Mouse (Mus musculus) hindbrain, embryonic 10.5 days (tissue): ENCODE data around the gene Lsamp. TPM values are rescaled to one million over a fixed set of nuclear protein-coding genes. Genes with fewer than 3 reads are reported as not detected.

Experiments used
- DNase-seq: peaks from one replicate; pipeline ENCODE4 v3.0.0-alpha.2; 2017; ENCODE audit warnings: low spot score
- H3K27ac ChIP-seq: fragments of 300-500 bp; sonication (generic); 2 replicates; pipeline ENCODE4 v1.5.1; 2016; ENCODE audit warnings: mild to moderate bottlenecking, moderate library complexity
- H3K27me3 ChIP-seq: fragments of 300-500 bp; sonication (generic); 2 replicates; pipeline ENCODE4 v1.6.1; 2016; ENCODE audit warnings: mild to moderate bottlenecking; ENCODE audit not compliant: poor library complexity, insufficient read depth, severe bottlenecking
- H3K36me3 ChIP-seq: fragments of 300-500 bp; sonication (generic); 2 replicates; pipeline ENCODE4 v1.6.1; 2016; ENCODE audit warnings: mild to moderate bottlenecking, moderate library complexity
- H3K4me1 ChIP-seq: fragments of 300-500 bp; sonication (generic); replicated peaks from 2 replicates; pipeline ENCODE4 v1.6.1; 2016; ENCODE audit warnings: mild to moderate bottlenecking
- H3K4me3 ChIP-seq: fragments of 300-500 bp; sonication (generic); 2 replicates; pipeline ENCODE4 v1.5.1; 2016; ENCODE audit warnings: mild to moderate bottlenecking, moderate library complexity
- H3K9me3 ChIP-seq: fragments of 300-500 bp; sonication (generic); 2 replicates; pipeline ENCODE4 v1.6.1; 2016; ENCODE audit warnings: mild to moderate bottlenecking, moderate library complexity
- WGBS: fragments of 180-500 bp; shearing (Covaris S2); methylation state at CpG from one replicate; pipeline ENCODE4 v1.1.7; 2016; 5-methylcytosine and 5-hydroxymethylcytosine counted together
- polyA plus RNA-seq: library from polyadenylated mRNA; unstranded; fragments of >200 nt; fragmentation: Nextera tagmentation; extraction: Ambion mirVana; gene quantifications from 2 replicates; pipeline ENCODE4 v1.2.1, GENCODE M21; 2016

The Lsamp gene
- polyA plus RNA-seq, 1 experiment from 2014 or later: 17.2 TPM

- DNase-seq: no peak
- no peaks in the 10 kb centered on the region for H3K4me1 ChIP-seq
- WGBS: 83% methylated on average over 3 of the region's 3 CpGs
- H3K4me3 ChIP-seq: no peak overlapping the region
- no peaks in the 10 kb centered on the region for H3K27me3 ChIP-seq
- H3K9me3 ChIP-seq: no peaks in the 10 kb centered on the region
- no peaks in the 10 kb centered on the region for H3K36me3 ChIP-seq
- H3K27ac ChIP-seq: no peak overlapping the region
These were observed 1333.8 kb downstream of the Lsamp start for GRCm38 (mm10) chr16:41317992-41318391.

- no peaks in the 10 kb centered on the region for H3K36me3 ChIP-seq
- WGBS: 81% methylated on average over 1 of the region's 1 CpGs
- DNase-seq: no peak
- no peaks in the 10 kb centered on the region for H3K4me1 ChIP-seq
- H3K4me3 ChIP-seq: no peak overlapping the region
- H3K27me3 ChIP-seq: no peaks in the 10 kb centered on the region
- H3K9me3 ChIP-seq: no peaks in the 10 kb centered on the region
- H3K27ac ChIP-seq: no peak overlapping the region
These were observed 1359.3 kb downstream of the Lsamp start for GRCm38 (mm10) chr16:41343431-41343830.

- Histone ChIP-seq H3K9me3 (no peaks in the 10 kb centered on the region), H3K4me3 (no peak overlapping the region), H3K27me3 (no peaks in the 10 kb centered on the region), H3K27ac (no peak overlapping the region), H3K36me3 (no peaks in the 10 kb centered on the region), H3K4me1 (no peaks in the 10 kb centered on the region)
- WGBS: 92% methylated on average over 2 of the region's 2 CpGs
- no peak for DNase-seq
These were observed 1381.0 kb downstream of the Lsamp start for GRCm38 (mm10) chr16:41365138-41365537.

- no peaks in the 10 kb centered on the region for H3K27me3 ChIP-seq
- H3K27ac ChIP-seq: no peak overlapping the region
- no peaks in the 10 kb centered on the region for H3K4me1 ChIP-seq
- DNase-seq: no peak
- no peak overlapping the region for H3K4me3 ChIP-seq
- no peaks in the 10 kb centered on the region for H3K9me3 ChIP-seq
- WGBS: 78% methylated on average over 3 of the region's 3 CpGs
- H3K36me3 ChIP-seq: no peaks in the 10 kb centered on the region
These were observed 1399.5 kb downstream of the Lsamp start for GRCm38 (mm10) chr16:41383702-41384101.

- WGBS: 88% methylated on average over 1 of the region's 1 CpGs
- Histone ChIP-seq H3K9me3 (no peaks in the 10 kb centered on the region), H3K4me3 (no peak overlapping the region), H3K27ac (no peak overlapping the region), H3K27me3 (no peaks in the 10 kb centered on the region), H3K36me3 (no peaks in the 10 kb centered on the region), H3K4me1 (no peaks in the 10 kb centered on the region)
- DNase-seq: no peak
These were observed 1400.1 kb downstream of the Lsamp start for GRCm38 (mm10) chr16:41384288-41384687.

GRCm38 (mm10) chr16:41408850-41409249 is 1424.7 kb downstream of the Lsamp start:
- H3K4me3 ChIP-seq: no peak overlapping the region
- DNase-seq: no peak
- WGBS: 61% methylated on average over 7 of the region's 7 CpGs
- H3K36me3 ChIP-seq: no peaks in the 10 kb centered on the region
- H3K4me1 ChIP-seq: no peaks in the 10 kb centered on the region
- no peak overlapping the region for H3K27ac ChIP-seq
- H3K27me3 ChIP-seq: no peaks in the 10 kb centered on the region
- H3K9me3 ChIP-seq: no peaks in the 10 kb centered on the region

- Histone ChIP-seq H3K27ac (no peak overlapping the region), H3K36me3 (no peaks in the 10 kb centered on the region), H3K4me1 (no peaks in the 10 kb centered on the region), H3K9me3 (no peaks in the 10 kb centered on the region), H3K27me3 (no peaks in the 10 kb centered on the region), H3K4me3 (no peak overlapping the region)
- 88% methylated on average over 3 of the region's 3 CpGs for WGBS
- no peak for DNase-seq
These were observed 1426.5 kb downstream of the Lsamp start for GRCm38 (mm10) chr16:41410671-41411070.

GRCm38 (mm10) chr16:41417363-41417762 is 1433.2 kb downstream of the Lsamp start:
- 87% methylated on average over 5 of the region's 5 CpGs for WGBS
- Histone ChIP-seq H3K4me1 (no peaks in the 10 kb centered on the region), H3K4me3 (no peak overlapping the region), H3K36me3 (no peaks in the 10 kb centered on the region), H3K9me3 (no peaks in the 10 kb centered on the region), H3K27ac (no peak overlapping the region), H3K27me3 (no peaks in the 10 kb centered on the region)
- DNase-seq: no peak

- Histone ChIP-seq H3K9me3 (no peaks in the 10 kb centered on the region), H3K27me3 (no peaks in the 10 kb centered on the region), H3K4me1 (no peaks in the 10 kb centered on the region), H3K4me3 (no peak overlapping the region), H3K27ac (no peak overlapping the region), H3K36me3 (no peaks in the 10 kb centered on the region)
- WGBS: 82% methylated on average over 2 of the region's 2 CpGs
- no peak for DNase-seq
These were observed 1483.2 kb downstream of the Lsamp start for GRCm38 (mm10) chr16:41467391-41467790.

- Histone ChIP-seq H3K27me3 (no peaks in the 10 kb centered on the region), H3K4me1 (no peaks in the 10 kb centered on the region), H3K9me3 (no peaks in the 10 kb centered on the region), H3K4me3 (no peak overlapping the region), H3K36me3 (no peaks in the 10 kb centered on the region), H3K27ac (no peak overlapping the region)
- WGBS: 94% methylated on average over 5 of the region's 5 CpGs
- DNase-seq: no peak
These were observed 1494.5 kb downstream of the Lsamp start for GRCm38 (mm10) chr16:41478694-41479093.

- Histone ChIP-seq H3K9me3 (no peaks in the 10 kb centered on the region), H3K27ac (no peak overlapping the region), H3K4me1 (no peaks in the 10 kb centered on the region), H3K27me3 (no peaks in the 10 kb centered on the region), H3K36me3 (no peaks in the 10 kb centered on the region), H3K4me3 (no peak overlapping the region)
- no peak for DNase-seq
- WGBS: 80% methylated on average over 1 of the region's 1 CpGs
These were observed 1497.7 kb downstream of the Lsamp start for GRCm38 (mm10) chr16:41481832-41482231.

GRCm38 (mm10) chr16:41510915-41511552 is 1526.9 kb downstream of the Lsamp start:
- no peaks in the 10 kb centered on the region for H3K36me3 ChIP-seq
- no peaks in the 10 kb centered on the region for H3K27me3 ChIP-seq
- no peaks in the 10 kb centered on the region for H3K9me3 ChIP-seq
- H3K4me1 ChIP-seq: 0 out of 2 replicates have a peak, but pooled peaks cover 5% of the 10 kb centered on the region
- WGBS: 71% methylated on average over 6 of the region's 6 CpGs
- H3K4me3 ChIP-seq: no peak overlapping the region
- H3K27ac ChIP-seq: no peak overlapping the region
- DNase-seq: no peak

GRCm38 (mm10) chr16:41521566-41521965 is 1537.4 kb downstream of the Lsamp start:
- no peaks in the 10 kb centered on the region for H3K36me3 ChIP-seq
- 56% methylated on average over 4 of the region's 4 CpGs for WGBS
- no peaks in the 10 kb centered on the region for H3K27me3 ChIP-seq
- no peak for DNase-seq
- peaks cover 13% of the 10 kb centered on the region; the same call in 1 of the 2 replicates for H3K4me1 ChIP-seq
- no peak overlapping the region for H3K27ac ChIP-seq
- H3K9me3 ChIP-seq: no peaks in the 10 kb centered on the region
- H3K4me3 ChIP-seq: no peak overlapping the region

- no peaks in the 10 kb centered on the region for H3K36me3 ChIP-seq
- no peak overlapping the region for H3K4me3 ChIP-seq
- 69% methylated on average over 10 of the region's 10 CpGs for WGBS
- no peaks in the 10 kb centered on the region for H3K27me3 ChIP-seq
- H3K9me3 ChIP-seq: no peaks in the 10 kb centered on the region
- no peak overlapping the region for H3K27ac ChIP-seq
- no peak for DNase-seq
- peaks cover 13% of the 10 kb centered on the region; the same call in 1 of the 2 replicates for H3K4me1 ChIP-seq
These were observed 1540.1 kb downstream of the Lsamp start for GRCm38 (mm10) chr16:41524266-41524665.
